26 mouse cellular contexts compared by ENCODE assay signal in genomic region chr19:50134656-50135055, GRCm38 (mm10).
A peak's percentile ranks its signal among the peaks of the same experiment; 100 is the strongest.
DNase-seq lines count a peak whose midpoint lies in the region; ATAC-seq and TF ChIP-seq lines count a peak whose summit lies in the region.
"Had no signal": no experiment of that assay in that cellular context is flagged by ENCODE, and none has a peak within 500 bp of the region (broad histone marks: within the 10 kb centered on the region; RNA-seq: fewer than 3 reads in every experiment).

No protein-coding gene starts in this region.

- no peak overlapping the region for H3K9ac ChIP-seq in kidney, postnatal 0 days (ENCODE audit: low read depth, low read length)
- H3K9ac ChIP-seq in kidney, embryonic 15.5 days = no peak overlapping the region
- H3K9ac ChIP-seq: embryonic facial prominence, embryonic 15.5 days; forebrain, embryonic 13.5 days; heart, embryonic 13.5 days; hindbrain, embryonic 15.5 days; limb, embryonic 12.5 days; stomach, embryonic 15.5 days had no signal

- no peak overlapping the region for H3K4me3 ChIP-seq in kidney, postnatal 0 days (replicated peaks; ENCODE audit: low read depth, low read length)
- no peak overlapping the region for H3K4me3 ChIP-seq in kidney, embryonic 15.5 days (replicated peaks)
- H3K4me3 ChIP-seq in layer of hippocampus, adult 2 months = no peak overlapping the region
- H3K4me3 ChIP-seq: embryonic facial prominence, embryonic 15.5 days; forebrain, embryonic 13.5 days; heart, embryonic 13.5 days; hindbrain, embryonic 15.5 days; limb, embryonic 12.5 days; stomach, embryonic 15.5 days had no signal

- ATAC-seq in kidney, postnatal 0 days (replicated peaks; ENCODE audit: low FRiP score, low read depth) = no peak
- no peak for ATAC-seq in kidney, embryonic 15.5 days (replicated peaks; ENCODE audit: low FRiP score)
- ATAC-seq: forebrain, embryonic 13.5 days; Patski had no signal

- H3K36me3 ChIP-seq in kidney, postnatal 0 days (ENCODE audit: insufficient read depth, low read length) = no peaks in the 10 kb centered on the region
- no peaks in the 10 kb centered on the region for H3K36me3 ChIP-seq in kidney, embryonic 15.5 days
- H3K36me3 ChIP-seq: embryonic facial prominence, embryonic 15.5 days; heart, embryonic 13.5 days; hindbrain, embryonic 15.5 days; limb, embryonic 12.5 days; stomach, embryonic 15.5 days had no signal

- DNase-seq in kidney, postnatal 0 days (ENCODE audit: low spot score) = peak; percentile 36
- DNase-seq in retina, embryonic 14.5 days (ENCODE audit: low spot score) = peak; percentile 41
- no peak for DNase-seq in retina, postnatal 1 day
- DNase-seq in ZHBTc4 (ENCODE audit: low read depth, low spot score) = peak; percentile 16
- DNase-seq in mesoderm, embryonic 11.5 days (ENCODE audit: low read depth, low spot score) = peak; percentile 11
- no peak for DNase-seq in cerebellum, adult 9-11 months
- no peak for DNase-seq in layer of hippocampus, adult 2 months (ENCODE audit: low spot score in 2 of 2)
- DNase-seq: adrenal gland, postnatal 25 days; B cell, adult 2 months; cerebellum, adult 11-12 months; cerebellum, postnatal 10 days; heart, postnatal 10 days; kidney, adult 18-20 months; kidney, postnatal 25 days; layer of hippocampus, postnatal 36 days; right cerebral cortex, postnatal 25 days had no signal

- no peaks in the 10 kb centered on the region for H3K27me3 ChIP-seq in kidney, postnatal 0 days (ENCODE audit: insufficient read depth, low read length)
- H3K27me3 ChIP-seq in kidney, embryonic 15.5 days = no peaks in the 10 kb centered on the region
- H3K27me3 ChIP-seq: embryonic facial prominence, embryonic 15.5 days; forebrain, embryonic 13.5 days; heart, embryonic 13.5 days; hindbrain, embryonic 15.5 days; limb, embryonic 12.5 days; Patski; stomach, embryonic 15.5 days had no signal

- H3K27ac ChIP-seq in kidney, postnatal 0 days = no peak overlapping the region
- no peak overlapping the region for H3K27ac ChIP-seq in kidney, embryonic 15.5 days
- no peak overlapping the region for H3K27ac ChIP-seq in layer of hippocampus, adult 2 months
- H3K27ac ChIP-seq: embryonic facial prominence, embryonic 15.5 days; forebrain, embryonic 13.5 days; heart, embryonic 13.5 days; hindbrain, embryonic 15.5 days; limb, embryonic 12.5 days; macrophage; stomach, embryonic 15.5 days had no signal

- TF ChIP-seq CTCF in kidney, postnatal 0 days (IDR thresholded peaks at IDR 0.05; ENCODE audit: low read depth) = no peak
- TF ChIP-seq CTCF in layer of hippocampus, adult 2 months (conservative IDR thresholded peaks at IDR 0.05) = no peak

- 79% methylated on average over 1 of the region's 1 CpGs for WGBS in kidney, postnatal 0 days
- WGBS in kidney, embryonic 15.5 days = 76% methylated on average over 1 of the region's 1 CpGs

- H3K4me2 ChIP-seq in kidney, postnatal 0 days (ENCODE audit: low read length) = no peak overlapping the region
- H3K4me2 ChIP-seq in kidney, embryonic 15.5 days = no peak overlapping the region
- H3K4me2 ChIP-seq: embryonic facial prominence, embryonic 15.5 days; forebrain, embryonic 13.5 days; heart, embryonic 13.5 days; hindbrain, embryonic 15.5 days; limb, embryonic 12.5 days; liver, embryonic 11.5 days; stomach, embryonic 15.5 days had no signal

- H3K4me1 ChIP-seq in kidney, postnatal 0 days (replicated peaks; ENCODE audit: insufficient read depth, low read length) = no peaks in the 10 kb centered on the region
- no peaks in the 10 kb centered on the region for H3K4me1 ChIP-seq in kidney, embryonic 15.5 days
- H3K4me1 ChIP-seq: embryonic facial prominence, embryonic 15.5 days; forebrain, embryonic 13.5 days; heart, embryonic 13.5 days; hindbrain, embryonic 15.5 days; limb, embryonic 12.5 days; stomach, embryonic 15.5 days had no signal

- no peaks in the 10 kb centered on the region for H3K9me3 ChIP-seq in kidney, postnatal 0 days (replicated peaks; ENCODE audit: low read length)
- H3K9me3 ChIP-seq in kidney, embryonic 15.5 days (replicated peaks) = no peaks in the 10 kb centered on the region
- H3K9me3 ChIP-seq: embryonic facial prominence, embryonic 15.5 days; forebrain, embryonic 13.5 days; heart, embryonic 13.5 days; hindbrain, embryonic 15.5 days; limb, embryonic 12.5 days; stomach, embryonic 15.5 days had no signal

Comparison
In these comparisons a context has a peak if more than half of its experiments do, and no peak if none do; other contexts are left out.
1. DNase-seq: peak in kidney, postnatal 0 days (single experiment), retina, embryonic 14.5 days (single experiment), ZHBTc4 (single experiment) and mesoderm, embryonic 11.5 days (single experiment); none in retina, postnatal 1 day (single experiment), cerebellum, adult 9-11 months (single experiment) and layer of hippocampus, adult 2 months (0 of 2).